Mouse (Mus musculus): Measurements from ENCODE around the gene Upp1.
"Not testable (repeated sequence)": the region's sequence is repeated elsewhere in the genome, so short reads cannot be mapped to it uniquely, and the experiment has no call there.

Upp1 gene

DNA sequence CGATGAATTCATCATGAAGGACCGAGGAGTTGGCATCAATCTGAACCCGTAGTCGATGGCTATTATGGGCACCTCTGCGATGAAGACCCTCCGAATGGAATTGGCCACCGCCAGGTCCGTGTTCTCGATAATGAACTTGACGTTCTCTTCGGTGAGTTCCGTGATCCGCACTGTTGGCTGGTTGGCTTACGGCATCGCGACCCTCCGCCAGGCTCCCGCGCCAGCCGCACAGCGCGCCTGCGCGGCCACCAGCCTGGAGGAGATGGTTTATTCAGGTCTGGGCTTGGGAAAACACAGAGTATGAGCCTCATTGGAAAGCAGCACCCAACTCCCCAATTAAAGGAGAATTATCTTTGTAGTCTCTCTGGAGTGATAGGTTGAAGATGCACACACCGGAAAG lies 32.5 kb downstream of the Upp1 start:
- DNase-seq (ENCODE audit: extremely low read depth, low read depth, low spot score) = not testable (repeated sequence)

DNA sequence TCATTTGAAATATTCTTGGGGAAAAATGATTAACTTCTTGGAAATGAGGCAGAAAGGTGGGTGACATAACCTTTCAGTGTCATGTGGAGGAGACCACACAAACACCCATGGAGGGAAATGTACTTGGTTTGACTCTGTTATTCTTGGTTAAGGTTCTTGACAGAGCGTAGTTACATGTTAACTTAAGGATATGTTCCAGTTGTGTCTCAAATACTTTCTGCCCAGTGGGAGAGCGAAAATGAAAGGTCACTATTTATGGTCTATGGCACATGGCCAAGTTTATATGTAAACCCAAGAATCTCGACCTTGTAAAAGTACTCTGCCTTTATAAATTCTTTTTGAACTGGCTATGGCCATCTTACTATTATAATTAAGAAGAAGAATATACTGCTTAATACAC lies 42.0 kb downstream of the Upp1 start:
- DNase-seq (ENCODE audit: extremely low read depth, low read depth, low spot score) = no peak

DNA sequence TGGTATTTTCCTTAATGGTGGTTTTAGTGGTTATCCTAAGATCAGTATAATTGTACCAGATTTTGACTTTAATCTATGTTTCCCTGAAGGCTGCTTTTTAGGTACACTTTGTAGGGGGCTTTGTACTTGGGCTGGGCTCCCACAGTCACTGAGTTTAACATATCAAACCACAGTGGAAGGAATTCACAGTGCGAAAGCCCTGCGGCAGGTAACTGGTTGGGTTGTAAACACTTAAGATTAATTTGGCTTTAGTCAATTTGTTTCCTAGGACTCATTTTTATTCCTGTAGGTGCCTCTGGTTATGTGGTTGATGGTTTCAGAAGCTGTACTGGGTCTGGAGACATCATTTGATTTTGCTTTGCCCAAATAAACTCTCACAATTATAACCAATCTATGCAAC lies 49.4 kb downstream of the Upp1 start:
- no peak for DNase-seq (ENCODE audit: extremely low read depth, low read depth, low spot score)

DNA sequence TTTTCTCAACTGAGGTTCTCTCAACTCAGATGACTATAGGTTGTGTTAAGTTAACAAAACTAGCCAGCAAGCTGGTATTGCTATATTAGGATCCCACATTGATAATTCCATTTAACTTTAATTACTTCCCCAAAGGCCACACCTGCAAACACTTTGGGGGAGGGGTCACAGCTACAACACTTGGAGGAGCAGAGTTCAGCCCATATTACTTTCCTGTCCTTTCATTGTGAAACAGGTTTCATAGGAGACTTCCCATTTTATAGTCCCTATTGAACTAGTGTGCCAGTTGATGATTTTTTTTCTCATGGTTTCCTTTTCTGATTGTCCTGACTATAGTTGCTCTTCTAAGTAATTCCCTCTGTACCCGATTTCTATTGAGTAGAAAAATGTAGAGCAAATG lies 63.6 kb downstream of the Upp1 start:
- no peak for DNase-seq (ENCODE audit: extremely low read depth, low read depth, low spot score)

All from fat pad, adult 2 months (tissue).